Mouse (Mus musculus): ENCODE measurements around the gene Tmem222. TPM values are rescaled to one million over a fixed set of nuclear protein-coding genes. Genes with fewer than 3 reads are reported as not detected.
A peak's percentile ranks its signal among the peaks of the same experiment; 100 is the strongest.

Tmem222 gene
- total and polyA plus RNA-seq, 3 experiments: 25.2 to 33.5 (median 30.8) TPM

DNA sequence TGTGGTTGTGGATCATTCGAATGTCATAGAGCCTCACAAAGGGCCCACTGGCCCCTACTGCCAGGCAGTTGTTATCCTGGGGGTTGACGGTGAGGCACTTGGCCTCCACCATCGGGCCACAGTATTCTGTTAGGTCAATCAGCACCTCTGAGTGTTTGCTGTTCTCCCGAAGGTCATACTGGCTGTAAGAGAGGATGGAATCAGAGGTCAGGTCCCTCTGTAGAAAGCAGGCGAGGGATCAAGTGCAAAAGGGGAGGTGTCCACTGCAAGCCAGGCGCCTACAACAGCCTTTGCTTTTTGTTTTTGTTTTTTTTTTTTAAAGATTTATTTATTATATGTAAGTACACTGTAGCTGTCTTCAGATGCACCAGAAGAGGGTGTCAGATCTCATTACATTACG lies 28.2 kb upstream of the Tmem222 start:
- TF ChIP-seq CTCF (IDR thresholded peaks at IDR 0.05; ENCODE audit: low read depth, low read length): no peak
- TF ChIP-seq POLR2AphosphoS5 (IDR thresholded peaks at IDR 0.05; ENCODE audit: insufficient replicate concordance, low read depth, low read length): no peak
- no peak for TF ChIP-seq TAL1 (conservative IDR thresholded peaks at IDR 0.05; ENCODE audit: low read depth, low read length)
- no peak for TF ChIP-seq GATA1 (IDR thresholded peaks at IDR 0.05; ENCODE audit: borderline replicate concordance, low read length)
- TF ChIP-seq GATA2 (IDR thresholded peaks at IDR 0.05; ENCODE audit: borderline replicate concordance, low read depth, low read length): no peak
- Histone ChIP-seq H3K9me3 (replicated peaks) (no peaks in the 10 kb centered on the region), H3K27me3 (ENCODE audit: insufficient read depth, low read length) (no peaks in the 10 kb centered on the region), H3K36me3 (replicated peaks) (peaks cover 64% of the 10 kb centered on the region), H3K4me3 (ENCODE audit: low read depth, low read length) (no peak overlapping the region), H3K4me1 (ENCODE audit: insufficient read depth, low read depth, low read length) (peaks cover 4% of the 10 kb centered on the region)
- no peak for DNase-seq (ENCODE audit: low spot score)
- ATAC-seq (ENCODE audit: extremely low read depth, insufficient number of reproducible peaks, low FRiP score, poor library complexity, severe bottlenecking): no peak

- Histone ChIP-seq H3K9me3 (replicated peaks) (no peaks in the 10 kb centered on the region), H3K4me1 (ENCODE audit: insufficient read depth, low read depth, low read length) (peaks cover 4% of the 10 kb centered on the region), H3K27me3 (ENCODE audit: insufficient read depth, low read length) (no peaks in the 10 kb centered on the region), H3K36me3 (replicated peaks) (peaks cover 74% of the 10 kb centered on the region), H3K4me3 (ENCODE audit: low read depth, low read length) (no peak overlapping the region)
- DNase-seq (ENCODE audit: low spot score): no peak
- TF ChIP-seq CTCF (IDR thresholded peaks at IDR 0.05; ENCODE audit: low read depth, low read length) (no peak), POLR2AphosphoS5 (IDR thresholded peaks at IDR 0.05; ENCODE audit: insufficient replicate concordance, low read depth, low read length) (no peak), GATA1 (IDR thresholded peaks at IDR 0.05; ENCODE audit: borderline replicate concordance, low read length) (no peak), GATA2 (IDR thresholded peaks at IDR 0.05; ENCODE audit: borderline replicate concordance, low read depth, low read length) (no peak), TAL1 (conservative IDR thresholded peaks at IDR 0.05; ENCODE audit: low read depth, low read length) (no peak)
- no peak for ATAC-seq (ENCODE audit: extremely low read depth, insufficient number of reproducible peaks, low FRiP score, poor library complexity, severe bottlenecking)
Measured at GRCm38 (mm10) chr4:133304770-133305169, 27.2 kb upstream of the Tmem222 start.

DNA sequence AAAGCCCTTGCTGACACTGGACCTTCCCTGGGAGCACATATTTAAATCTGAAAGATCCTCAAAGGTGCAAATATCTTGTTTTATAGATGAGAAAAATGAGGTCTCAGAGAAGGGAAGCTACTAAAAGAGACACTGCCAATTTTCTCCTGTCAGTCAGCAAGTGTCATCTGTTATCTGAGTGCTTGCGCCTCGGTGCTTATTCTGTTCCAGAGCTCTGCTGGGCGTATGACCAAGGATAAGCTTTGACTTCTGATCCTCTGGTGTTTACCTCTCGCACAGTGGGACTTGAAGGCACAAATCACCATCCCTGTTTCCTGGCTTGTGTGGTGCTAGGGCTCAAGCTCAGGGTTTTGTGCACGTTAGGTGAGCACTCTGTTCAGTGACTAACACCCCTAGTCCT lies 25.1 kb upstream of the Tmem222 start:
- Histone ChIP-seq H3K4me1 (ENCODE audit: insufficient read depth, low read depth, low read length) (peaks cover 14% of the 10 kb centered on the region), H3K9me3 (replicated peaks) (no peaks in the 10 kb centered on the region), H3K27me3 (ENCODE audit: insufficient read depth, low read length) (no peaks in the 10 kb centered on the region; the same call in 1 of the 2 replicates), H3K4me3 (ENCODE audit: low read depth, low read length) (no peak overlapping the region), H3K36me3 (replicated peaks) (peaks cover 84% of the 10 kb centered on the region)
- TF ChIP-seq GATA1 (IDR thresholded peaks at IDR 0.05; ENCODE audit: borderline replicate concordance, low read length) (no peak), CTCF (IDR thresholded peaks at IDR 0.05; ENCODE audit: low read depth, low read length) (no peak), TAL1 (conservative IDR thresholded peaks at IDR 0.05; ENCODE audit: low read depth, low read length) (no peak), GATA2 (IDR thresholded peaks at IDR 0.05; ENCODE audit: borderline replicate concordance, low read depth, low read length) (no peak), POLR2AphosphoS5 (IDR thresholded peaks at IDR 0.05; ENCODE audit: insufficient replicate concordance, low read depth, low read length) (no peak)
- DNase-seq (ENCODE audit: low spot score) (no peak), ATAC-seq (ENCODE audit: extremely low read depth, insufficient number of reproducible peaks, low FRiP score, poor library complexity, severe bottlenecking) (no peak)

DNA sequence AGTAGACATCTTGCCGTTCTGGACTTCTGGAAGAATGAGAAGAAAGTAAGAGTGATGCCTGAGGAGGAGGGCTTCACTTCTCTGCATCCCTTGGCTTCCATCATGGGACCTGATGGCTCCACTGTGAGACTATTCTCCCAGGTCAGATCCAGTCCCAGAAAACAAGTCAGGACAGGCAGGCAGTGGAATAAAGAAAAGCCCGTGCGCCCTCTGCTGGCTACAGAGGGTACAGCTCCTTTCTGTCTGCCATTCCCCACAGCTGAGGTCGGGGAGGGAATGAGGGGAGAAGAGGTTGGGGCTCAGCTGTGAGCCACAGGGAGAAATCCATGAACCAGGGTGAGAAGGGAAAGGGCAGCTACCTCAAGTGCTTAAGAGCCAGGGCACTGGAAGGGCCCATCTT lies 24.2 kb upstream of the Tmem222 start:
- peaks cover 20% of the 10 kb centered on the region for H3K4me1 ChIP-seq (ENCODE audit: insufficient read depth, low read depth, low read length)
- ATAC-seq (ENCODE audit: extremely low read depth, insufficient number of reproducible peaks, low FRiP score, poor library complexity, severe bottlenecking): no peak
- H3K27me3 ChIP-seq (ENCODE audit: insufficient read depth, low read length): no peaks in the 10 kb centered on the region; the same call in 1 of the 2 replicates
- H3K9me3 ChIP-seq (replicated peaks): no peaks in the 10 kb centered on the region
- TF ChIP-seq CTCF (IDR thresholded peaks at IDR 0.05; ENCODE audit: low read depth, low read length): peak; percentile 86
- no peak for TF ChIP-seq POLR2AphosphoS5 (IDR thresholded peaks at IDR 0.05; ENCODE audit: insufficient replicate concordance, low read depth, low read length)
- H3K36me3 ChIP-seq (replicated peaks): peaks cover 87% of the 10 kb centered on the region
- H3K4me3 ChIP-seq (ENCODE audit: low read depth, low read length): no peak overlapping the region
- DNase-seq (ENCODE audit: low spot score): peak; percentile 27

- Histone ChIP-seq H3K4me3 (ENCODE audit: low read depth, low read length) (no peak overlapping the region), H3K36me3 (replicated peaks) (peaks cover 92% of the 10 kb centered on the region), H3K27me3 (ENCODE audit: insufficient read depth, low read length) (no peaks in the 10 kb centered on the region; the same call in 1 of the 2 replicates), H3K4me1 (ENCODE audit: insufficient read depth, low read depth, low read length) (peaks cover 20% of the 10 kb centered on the region), H3K9me3 (replicated peaks) (no peaks in the 10 kb centered on the region)
- ATAC-seq (ENCODE audit: extremely low read depth, insufficient number of reproducible peaks, low FRiP score, poor library complexity, severe bottlenecking): no peak
- no peak for TF ChIP-seq CTCF (IDR thresholded peaks at IDR 0.05; ENCODE audit: low read depth, low read length)
- no peak for TF ChIP-seq GATA1 (IDR thresholded peaks at IDR 0.05; ENCODE audit: borderline replicate concordance, low read length)
- no peak for TF ChIP-seq TAL1 (conservative IDR thresholded peaks at IDR 0.05; ENCODE audit: low read depth, low read length)
- TF ChIP-seq POLR2AphosphoS5 (IDR thresholded peaks at IDR 0.05; ENCODE audit: insufficient replicate concordance, low read depth, low read length): no peak
- no peak for DNase-seq (ENCODE audit: low spot score)
Measured at GRCm38 (mm10) chr4:133300421-133300820, 22.8 kb upstream of the Tmem222 start.

- no peak for DNase-seq (ENCODE audit: low spot score)
- Histone ChIP-seq H3K4me1 (ENCODE audit: insufficient read depth, low read depth, low read length) (peaks cover 25% of the 10 kb centered on the region), H3K4me3 (ENCODE audit: low read depth, low read length) (no peak overlapping the region), H3K27me3 (ENCODE audit: insufficient read depth, low read length) (no peaks in the 10 kb centered on the region; the same call in 1 of the 2 replicates), H3K36me3 (replicated peaks) (peaks cover 93% of the 10 kb centered on the region), H3K9me3 (replicated peaks) (no peaks in the 10 kb centered on the region)
- no peak for ATAC-seq (ENCODE audit: extremely low read depth, insufficient number of reproducible peaks, low FRiP score, poor library complexity, severe bottlenecking)
- TF ChIP-seq TAL1 (conservative IDR thresholded peaks at IDR 0.05; ENCODE audit: low read depth, low read length) (no peak), GATA1 (IDR thresholded peaks at IDR 0.05; ENCODE audit: borderline replicate concordance, low read length) (no peak)
Measured at GRCm38 (mm10) chr4:133299701-133300100, 22.1 kb upstream of the Tmem222 start.
